Mouse (Mus musculus) heart, postnatal 0 days (tissue): ENCODE measurements around the gene Btnl2. TPM values are rescaled to one million over a fixed set of nuclear protein-coding genes. Genes with fewer than 3 reads are reported as not detected.

Experiments
- ATAC-seq: fragments of 200-750 bp; cut with Nextera tagmentation; 2 replicates; pipeline ENCODE4 v1.8.0; 2017; ENCODE audit warnings: low read depth, moderate number of reproducible peaks, moderate library complexity; ENCODE audit not compliant: insufficient read depth
- DNase-seq: peaks from one replicate; pipeline ENCODE4 v3.0.0-alpha.2; 2016; ENCODE audit warnings: low spot score
- H3K27ac ChIP-seq: fragments of 300-500 bp; sonication (generic); 2 replicates; pipeline ENCODE4 v1.5.1; 2014; ENCODE audit warnings: low read depth, mild to moderate bottlenecking
- H3K27me3 ChIP-seq: fragments of 300-500 bp; sonication (generic); 2 replicates; pipeline ENCODE4 v1.6.1; 2014; ENCODE audit warnings: low read length, mixed read lengths; ENCODE audit not compliant: control insufficient read depth, insufficient read depth
- H3K36me3 ChIP-seq: fragments of 300-500 bp; sonication (generic); replicated peaks from 2 replicates; pipeline ENCODE4 v1.6.1; 2014; ENCODE audit warnings: low read length, mixed read lengths; ENCODE audit not compliant: control insufficient read depth, insufficient read depth
- H3K4me1 ChIP-seq: fragments of 300-500 bp; sonication (generic); 2 replicates; pipeline ENCODE4 v1.6.1; 2014; ENCODE audit warnings: antibody characterized with exemption; ENCODE audit not compliant: control insufficient read depth, insufficient read depth
- H3K4me2 ChIP-seq: fragments of 300-500 bp; sonication (generic); 2 replicates; pipeline ENCODE4 v1.6.1; 2014; ENCODE audit warnings: low read depth, mild to moderate bottlenecking, low read length, moderate library complexity
- H3K4me3 ChIP-seq: fragments of 300-500 bp; sonication (generic); 2 replicates; pipeline ENCODE4 v1.5.1; 2014; ENCODE audit warnings: low read depth, low read length
- H3K9ac ChIP-seq: fragments of 300-500 bp; sonication (generic); replicated peaks from 2 replicates; pipeline ENCODE4 v1.6.1; 2014; ENCODE audit warnings: low read depth, low read length, mixed read lengths
- H3K9me3 ChIP-seq: fragments of 300-500 bp; sonication (generic); replicated peaks from 2 replicates; pipeline ENCODE4 v1.6.1; 2016; ENCODE audit warnings: low read length; ENCODE audit not compliant: control insufficient read depth
- CTCF ChIP-seq: IDR thresholded peaks from 2 replicates; pipeline ENCODE4 v1.5.1; 2016; ENCODE audit warnings: antibody characterized with exemption, control low read depth, low read depth
- EP300 ChIP-seq: IDR thresholded peaks from 2 replicates; pipeline ENCODE4 v1.6.1; 2016; ENCODE audit warnings: antibody characterized with exemption, low read depth
- WGBS: fragments of 180-500 bp; shearing (Covaris S2); extraction: QIAGEN DNeasy Blood & Tissue Kit; methylation state at CpG from one replicate; pipeline ENCODE4 v1.1.7; 2014; 5-methylcytosine and 5-hydroxymethylcytosine counted together
- polyA plus RNA-seq: library from polyadenylated mRNA; unstranded; fragments of >200 nt; fragmentation: Nextera tagmentation; extraction: Ambion mirVana; gene quantifications from 2 replicates; pipeline ENCODE4 v1.2.1, GENCODE M21; 2015
- total RNA-seq: library from RNA; depleted of rRNA; stranded (reverse); fragments of >200 nt; gene quantifications from 2 replicates; pipeline ENCODE4 v1.2.3, GENCODE M21; 2014; ENCODE audit warnings: low replicate concordance

Gene Btnl2
- total and polyA plus RNA-seq, 2 experiments from 2014 or later = not detected

GRCm38 (mm10) chr17:34316697-34317096, 37.9 kb upstream of the Btnl2 start:
- DNase-seq = no peak
- H3K36me3 ChIP-seq = no peaks in the 10 kb centered on the region
- ATAC-seq = no peak
- H3K27me3 ChIP-seq = peaks cover 4% of the 10 kb centered on the region; the same call in 1 of the 2 replicates
- H3K4me1 ChIP-seq = no peaks in the 10 kb centered on the region
- no peak overlapping the region for H3K9ac ChIP-seq
- TF ChIP-seq CTCF (no peak), EP300 (no peak)
- WGBS = 72% methylated on average over 2 of the region's 2 CpGs
- no peaks in the 10 kb centered on the region for H3K9me3 ChIP-seq
- H3K4me2 ChIP-seq = no peak overlapping the region
- no peak overlapping the region for H3K27ac ChIP-seq
- no peak overlapping the region for H3K4me3 ChIP-seq

GRCm38 (mm10) chr17:34317275-34317674, 37.3 kb upstream of the Btnl2 start:
- no peak for TF ChIP-seq CTCF
- no peak for TF ChIP-seq EP300
- Histone ChIP-seq H3K27me3 (peaks cover 4% of the 10 kb centered on the region; the same call in 1 of the 2 replicates), H3K4me3 (no peak overlapping the region), H3K27ac (no peak overlapping the region), H3K9ac (no peak overlapping the region), H3K9me3 (no peaks in the 10 kb centered on the region), H3K4me2 (no peak overlapping the region), H3K36me3 (no peaks in the 10 kb centered on the region), H3K4me1 (no peaks in the 10 kb centered on the region)
- DNase-seq = no peak
- 18% methylated on average over 2 of the region's 2 CpGs for WGBS
- no peak for ATAC-seq

- H3K27ac ChIP-seq = no peak within 1 kb of the TSS
- H3K4me3 ChIP-seq = no peak within 1 kb of the TSS
- ATAC-seq = no peak
- no peaks in the 10 kb centered on the region for H3K9me3 ChIP-seq
- H3K27me3 ChIP-seq = no peaks in the 10 kb centered on the region
- no peak within 1 kb of the TSS for H3K4me2 ChIP-seq
- DNase-seq = no peak
- H3K4me1 ChIP-seq = no peaks in the 10 kb centered on the region
- H3K36me3 ChIP-seq = no peaks in the 10 kb centered on the region
- H3K9ac ChIP-seq = no peak within 1 kb of the TSS
- 45% methylated on average over 4 of the region's 4 CpGs for WGBS
- no peak for TF ChIP-seq EP300
These were observed 29.2 kb upstream of the Btnl2 start, which contains the start of gene H2-Eb2 for GRCm38 (mm10) chr17:34325436-34325835. Gene H2-Eb2, plus strand, starts transcription at chr17:34325665.

- TF ChIP-seq EP300 (no peak), CTCF (no peak)
- H3K4me2 ChIP-seq = no peak overlapping the region
- no peak for DNase-seq
- no peak for ATAC-seq
- no peaks in the 10 kb centered on the region for H3K36me3 ChIP-seq
- no peak overlapping the region for H3K9ac ChIP-seq
- H3K4me3 ChIP-seq = no peak overlapping the region
- H3K9me3 ChIP-seq = no peaks in the 10 kb centered on the region
- no peak overlapping the region for H3K27ac ChIP-seq
- WGBS = 59% methylated on average over 3 of the region's 3 CpGs
- no peaks in the 10 kb centered on the region for H3K4me1 ChIP-seq
- H3K27me3 ChIP-seq = no peaks in the 10 kb centered on the region
These were observed 28.2 kb upstream of the Btnl2 start for GRCm38 (mm10) chr17:34326373-34326772.

GRCm38 (mm10) chr17:34329807-34330206, 24.8 kb upstream of the Btnl2 start:
- Histone ChIP-seq H3K9me3 (no peaks in the 10 kb centered on the region), H3K27ac (no peak overlapping the region), H3K4me3 (no peak overlapping the region), H3K27me3 (no peaks in the 10 kb centered on the region), H3K9ac (no peak overlapping the region), H3K4me1 (no peaks in the 10 kb centered on the region), H3K4me2 (no peak overlapping the region), H3K36me3 (no peaks in the 10 kb centered on the region)
- DNase-seq = no peak
- WGBS = 43% methylated on average over 2 of the region's 2 CpGs
- no peak for ATAC-seq
- no peak for TF ChIP-seq EP300
- TF ChIP-seq CTCF = no peak

- no peaks in the 10 kb centered on the region for H3K4me1 ChIP-seq
- WGBS = 88% methylated on average over 1 of the region's 1 CpGs
- H3K36me3 ChIP-seq = no peaks in the 10 kb centered on the region
- no peak overlapping the region for H3K27ac ChIP-seq
- no peak for DNase-seq
- no peak for ATAC-seq
- TF ChIP-seq CTCF (no peak), EP300 (no peak)
- no peak overlapping the region for H3K9ac ChIP-seq
- H3K27me3 ChIP-seq = no peaks in the 10 kb centered on the region
- no peak overlapping the region for H3K4me2 ChIP-seq
- no peaks in the 10 kb centered on the region for H3K9me3 ChIP-seq
- H3K4me3 ChIP-seq = no peak overlapping the region
These were observed 23.4 kb upstream of the Btnl2 start for GRCm38 (mm10) chr17:34331200-34331599.
